Mouse (Mus musculus): ENCODE measurements around the gene Dnajb4.

Dnajb4 gene

DNA sequence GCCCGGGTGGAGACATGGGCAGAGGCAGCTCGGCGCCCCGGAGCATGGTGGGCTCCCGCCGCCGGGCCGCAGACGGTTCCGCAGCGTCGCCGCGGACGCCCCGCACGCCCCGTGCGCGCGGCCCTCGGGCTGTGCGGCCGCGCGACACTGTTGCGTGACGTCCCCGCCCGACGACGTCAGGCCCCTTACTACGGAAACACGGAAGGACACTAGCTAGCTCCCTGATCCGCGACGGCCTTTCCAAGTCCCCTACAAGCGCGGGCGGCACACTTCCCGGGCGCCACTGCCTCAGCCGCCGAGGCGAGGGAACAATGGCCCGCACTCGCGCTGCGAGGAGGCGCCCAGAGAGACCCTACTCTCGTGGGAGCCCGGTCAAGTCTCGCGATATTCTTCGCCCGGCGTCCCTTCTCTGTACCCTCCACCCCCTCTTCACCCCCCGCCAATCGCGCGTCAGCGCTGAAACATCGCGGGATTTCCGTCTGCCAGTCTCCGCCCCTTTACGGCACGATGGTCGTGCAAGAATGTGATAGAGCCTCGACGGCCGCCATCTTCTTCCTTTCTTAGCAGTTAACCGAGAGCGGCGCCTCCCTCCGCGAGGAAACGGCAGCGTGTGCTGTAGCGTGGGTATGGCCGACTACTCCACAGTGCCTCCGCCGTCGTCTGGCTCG, at the start of gene Dnajb4, which contains the start of gene Fubp1:
Gene Dnajb4 (minus strand): TSS at position 336 of the 668 bp plus-strand sequence.
Gene Fubp1 (plus strand): TSS at position 456 of the 668 bp plus-strand sequence.
- peak; percentile 99 to 100 for DNase-seq (ENCODE audit: low spot score in 2 of 2)

DNA sequence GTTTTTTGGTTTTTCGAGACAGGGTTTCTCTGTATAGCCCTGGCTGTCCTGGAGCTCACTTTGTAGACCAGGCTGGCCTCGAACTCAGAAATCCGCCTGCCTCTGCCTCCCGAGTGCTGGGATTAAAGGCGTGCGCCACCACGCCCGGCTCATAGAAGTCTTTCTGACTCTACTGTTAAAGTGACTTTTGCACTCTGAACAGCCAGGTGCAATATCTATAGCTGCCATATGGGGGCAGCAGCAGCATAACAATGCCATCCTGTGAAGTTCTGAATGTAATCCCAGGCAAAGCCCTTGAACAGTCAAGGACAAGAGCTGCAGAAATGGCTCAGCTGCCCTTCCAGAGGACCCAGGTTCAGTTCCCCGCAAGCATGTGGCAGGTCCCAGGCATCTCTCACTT, 49.3 kb upstream of the Dnajb4 start:
- DNase-seq (ENCODE audit: low spot score in 2 of 2), result peak; percentile 63 to 74

DNA sequence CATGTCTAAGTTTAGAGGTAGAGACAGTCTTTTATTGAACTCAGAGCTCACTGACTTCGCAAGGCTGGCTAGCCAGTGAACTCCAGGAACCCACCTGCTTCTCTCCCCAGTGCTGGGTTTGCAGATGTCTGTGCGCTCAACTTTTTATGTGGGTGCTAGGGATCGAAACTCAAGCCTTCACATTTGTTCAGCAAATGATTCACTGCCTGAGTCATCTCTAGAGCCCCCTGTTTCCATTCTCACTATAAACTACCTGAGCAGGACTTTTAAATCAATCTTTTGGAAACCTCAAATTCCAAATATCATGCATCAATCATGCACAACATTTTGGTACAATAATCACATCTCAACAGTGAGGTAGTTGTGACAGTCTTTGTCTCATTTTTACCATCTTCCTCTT, 47.4 kb upstream of the Dnajb4 start:
- DNase-seq (ENCODE audit: low spot score in 2 of 2), result no peak

DNA sequence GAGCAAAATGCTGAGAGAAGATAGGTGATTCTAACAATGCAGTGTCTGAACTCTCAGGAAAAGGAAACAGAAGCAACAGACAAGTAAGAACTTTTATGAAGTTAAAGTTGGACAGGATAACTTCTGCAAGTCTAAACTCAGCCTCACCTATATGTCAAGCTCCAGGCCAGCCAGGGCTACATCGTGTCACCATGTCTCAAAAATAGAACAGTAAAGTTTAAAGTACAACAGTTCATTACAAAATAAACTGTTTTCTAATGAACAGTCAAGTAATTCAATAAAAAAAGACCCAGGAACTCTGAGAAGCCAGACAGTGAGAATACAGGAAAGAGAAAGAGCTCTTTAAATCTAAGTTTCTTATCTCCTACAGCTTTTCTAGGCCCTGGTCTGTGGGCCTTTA, 40.4 kb upstream of the Dnajb4 start:
- no peak for DNase-seq (ENCODE audit: low spot score in 2 of 2)

DNA sequence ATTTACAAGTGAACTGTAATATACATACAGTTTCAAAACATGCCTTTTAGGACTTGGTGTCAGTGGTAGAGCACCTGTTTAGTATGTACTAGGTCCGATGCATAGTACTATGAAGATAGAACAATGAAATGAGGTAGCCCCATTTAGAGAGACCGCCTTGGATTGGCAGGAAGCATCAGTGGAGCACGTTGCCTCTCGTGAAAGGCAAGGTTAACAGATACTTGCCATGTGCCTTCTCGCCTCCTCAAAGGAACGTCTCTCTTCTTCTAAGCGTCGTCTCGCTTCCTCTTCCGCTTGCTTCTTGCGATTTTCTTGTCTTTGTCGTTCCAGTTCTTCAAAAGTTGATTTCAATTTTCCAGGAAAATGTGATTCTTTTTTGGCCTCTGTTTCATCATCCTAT, 37.6 kb upstream of the Dnajb4 start:
- no peak for DNase-seq (ENCODE audit: low spot score in 2 of 2)

DNA sequence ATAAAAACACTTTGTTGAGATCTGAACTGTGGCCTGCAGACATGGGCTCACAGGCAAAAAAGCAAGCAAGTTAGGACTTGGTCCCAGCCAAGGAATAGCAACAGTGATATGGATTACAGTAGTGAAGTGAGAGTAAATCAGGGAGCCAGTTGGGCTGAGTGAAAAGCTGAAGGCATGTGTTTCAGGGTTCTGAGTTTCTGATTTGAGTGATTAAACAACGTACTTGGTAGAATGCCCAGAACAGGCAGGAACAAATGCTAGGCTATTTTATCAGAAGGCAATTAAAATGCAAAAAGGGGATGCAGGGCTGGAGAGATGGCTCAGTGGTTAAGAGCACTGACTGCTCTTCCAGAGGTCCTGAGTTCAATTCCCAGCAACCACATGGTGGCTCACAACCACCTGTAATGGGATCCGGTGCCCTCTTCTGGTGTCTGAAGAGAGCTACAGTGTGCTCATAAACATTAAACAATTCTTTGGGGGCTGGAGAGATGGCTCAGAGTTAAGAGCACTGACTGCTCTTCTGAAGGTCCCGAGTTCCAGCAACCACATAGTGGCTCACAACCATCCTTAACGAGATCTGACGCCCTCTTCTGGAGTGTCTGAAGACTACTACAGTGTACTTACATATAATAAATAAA, 35.3 kb upstream of the Dnajb4 start:
- no peak for DNase-seq (ENCODE audit: low spot score in 2 of 2)

DNA sequence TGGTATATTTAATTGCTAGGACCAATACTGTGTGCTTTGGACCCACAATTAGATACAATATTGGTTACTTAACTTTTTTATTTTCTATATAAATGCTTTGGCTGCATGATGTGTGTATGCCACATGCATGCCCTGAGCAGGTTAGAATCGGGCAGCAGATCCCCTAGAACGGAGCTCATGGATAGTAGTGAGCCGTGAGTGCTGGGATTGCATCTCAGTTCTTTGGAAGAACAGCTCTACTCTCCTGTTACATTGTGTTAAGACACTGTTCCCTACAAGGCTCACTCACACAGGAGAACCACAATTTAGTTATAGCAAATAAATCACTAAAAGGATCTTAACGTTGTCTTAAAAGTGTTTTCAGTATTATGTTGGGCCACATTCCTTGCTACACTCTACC, 33.2 kb upstream of the Dnajb4 start:
- no peak for DNase-seq (ENCODE audit: low spot score in 2 of 2)

DNA sequence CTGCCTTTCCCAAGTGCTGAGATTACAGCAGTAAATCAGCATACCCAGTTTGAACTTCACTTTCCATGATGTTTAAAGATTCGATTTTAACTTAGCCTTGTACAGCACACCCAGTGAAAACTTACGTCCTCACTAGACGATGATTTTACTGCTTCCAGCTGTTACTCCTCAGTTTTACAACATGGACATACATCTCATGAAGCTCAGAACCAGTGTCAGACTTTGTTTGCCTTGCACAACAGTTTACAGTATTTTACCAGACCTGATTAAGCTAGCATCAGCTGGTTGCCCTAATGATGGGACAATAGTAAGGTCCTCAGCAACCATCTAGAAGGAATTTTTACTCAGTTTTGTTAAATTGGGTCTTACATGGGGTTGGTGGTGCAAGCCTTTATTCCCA, 31.0 kb upstream of the Dnajb4 start:
- no peak for DNase-seq (ENCODE audit: low spot score in 2 of 2)

DNA sequence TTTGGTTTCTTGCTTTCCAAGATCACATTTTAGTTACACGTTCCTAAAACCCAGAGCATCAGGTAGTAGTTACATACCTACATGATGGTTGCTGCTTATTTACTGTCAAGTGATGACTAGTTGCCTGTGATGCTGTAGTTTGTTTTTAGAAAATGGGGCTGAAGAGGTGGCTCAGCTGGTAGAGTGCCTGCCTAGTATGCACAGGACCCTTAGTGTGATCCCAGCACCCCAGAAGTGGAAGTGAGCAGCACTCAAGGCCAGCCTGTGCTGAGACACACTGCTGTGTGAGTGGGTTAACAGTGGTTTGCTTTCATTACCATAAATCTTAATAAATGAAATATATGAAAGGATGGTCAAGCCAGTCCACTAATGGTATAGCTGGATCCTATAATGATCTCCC, 29.5 kb upstream of the Dnajb4 start:
- no peak for DNase-seq (ENCODE audit: low spot score in 2 of 2)

DNA sequence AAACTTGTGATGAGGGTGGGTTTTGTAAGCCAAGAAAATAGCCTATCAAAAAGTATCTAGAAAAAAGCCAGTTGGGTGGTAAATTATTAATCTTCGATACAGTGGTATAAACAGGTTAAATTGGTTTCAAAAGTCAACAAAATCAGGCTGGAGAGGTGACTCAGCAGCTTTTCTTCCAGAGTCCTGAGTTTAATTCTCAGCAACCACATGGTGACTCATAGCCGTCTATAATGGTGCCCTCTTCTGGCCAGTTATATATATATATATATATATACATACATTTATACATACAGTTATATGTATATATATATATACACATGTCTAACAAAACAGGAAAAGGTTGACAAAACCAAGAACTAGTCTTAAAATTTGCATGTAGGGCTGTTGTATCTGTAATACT, 28.7 kb upstream of the Dnajb4 start:
- DNase-seq (ENCODE audit: low spot score in 2 of 2), result no peak

DNA sequence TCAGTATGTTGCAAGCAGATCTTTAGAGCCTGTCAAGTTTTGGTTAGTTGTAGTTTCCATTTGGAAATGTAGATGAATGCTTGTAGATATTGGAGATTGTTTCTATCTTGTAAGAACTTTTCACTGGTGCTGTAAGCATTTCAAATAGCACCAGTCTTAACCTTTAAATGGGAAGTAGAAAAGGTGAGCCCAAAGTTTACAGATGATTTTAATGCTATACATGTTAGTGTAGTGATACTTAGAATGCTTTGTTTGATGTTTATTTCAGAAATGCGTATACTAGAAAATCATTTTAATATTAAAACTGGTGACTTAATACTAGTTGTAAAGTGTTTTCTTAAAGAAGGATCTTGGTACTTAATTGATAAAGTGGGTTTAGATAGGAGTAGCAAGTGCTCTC, 25.7 kb upstream of the Dnajb4 start:
- no peak for DNase-seq (ENCODE audit: low spot score in 2 of 2)

DNA sequence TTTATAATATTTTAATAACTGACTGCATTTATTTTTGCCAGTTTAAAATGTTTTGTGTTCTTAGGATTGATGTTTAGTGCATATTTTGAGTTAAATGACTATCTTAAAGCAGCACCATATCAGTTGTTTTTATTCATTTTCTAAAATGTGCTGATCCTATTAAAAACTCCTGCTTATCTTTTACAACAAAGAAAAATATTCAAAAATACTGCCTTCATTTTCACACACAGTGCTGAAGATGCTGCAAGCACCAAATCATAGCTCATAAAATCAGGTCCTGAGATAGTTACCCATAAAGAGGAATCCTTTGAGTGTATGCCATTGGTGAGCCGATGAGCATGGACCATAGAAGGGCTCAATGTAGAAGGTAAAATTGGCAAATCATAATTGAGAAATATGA, 25.1 kb upstream of the Dnajb4 start:
- no peak for DNase-seq (ENCODE audit: low spot score in 2 of 2)

DNA sequence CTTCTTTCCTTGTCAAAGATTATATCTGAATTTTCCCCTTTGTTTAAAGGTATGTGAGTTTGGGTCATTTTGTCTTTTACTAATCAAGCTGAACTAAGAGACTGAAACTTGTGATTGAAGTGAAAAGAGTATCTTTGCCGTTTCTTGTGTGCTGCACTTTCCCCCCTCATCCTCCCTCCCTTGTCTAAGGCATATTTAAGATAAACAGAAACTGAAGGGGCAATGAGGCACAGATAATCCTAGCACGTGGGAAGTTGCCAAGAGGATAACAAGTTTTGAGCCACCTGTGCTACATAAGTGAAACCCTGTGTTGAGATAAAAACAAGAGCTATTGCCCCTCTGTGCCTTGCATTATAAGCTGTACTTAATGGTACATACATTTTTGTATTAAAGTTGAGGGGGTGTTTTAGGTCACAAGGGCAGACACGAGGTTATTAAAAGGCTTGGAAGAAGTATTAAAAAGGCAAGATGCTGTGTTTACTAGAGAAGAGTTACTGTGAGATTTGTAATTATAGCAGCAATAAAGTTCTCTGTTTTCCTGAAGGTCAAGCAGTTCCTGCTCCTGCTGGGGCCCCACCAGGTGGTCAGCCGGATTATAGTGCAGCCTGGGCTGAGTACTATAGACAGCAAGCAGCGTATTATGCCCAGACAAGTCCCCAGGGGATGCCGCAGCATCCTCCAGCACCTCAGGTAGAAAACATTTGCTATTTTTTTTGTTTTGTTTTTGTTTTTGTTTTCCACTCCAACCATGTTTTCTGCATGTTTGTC, 21.4 kb upstream of the Dnajb4 start:
- DNase-seq (ENCODE audit: low spot score in 2 of 2), result no peak

DNA sequence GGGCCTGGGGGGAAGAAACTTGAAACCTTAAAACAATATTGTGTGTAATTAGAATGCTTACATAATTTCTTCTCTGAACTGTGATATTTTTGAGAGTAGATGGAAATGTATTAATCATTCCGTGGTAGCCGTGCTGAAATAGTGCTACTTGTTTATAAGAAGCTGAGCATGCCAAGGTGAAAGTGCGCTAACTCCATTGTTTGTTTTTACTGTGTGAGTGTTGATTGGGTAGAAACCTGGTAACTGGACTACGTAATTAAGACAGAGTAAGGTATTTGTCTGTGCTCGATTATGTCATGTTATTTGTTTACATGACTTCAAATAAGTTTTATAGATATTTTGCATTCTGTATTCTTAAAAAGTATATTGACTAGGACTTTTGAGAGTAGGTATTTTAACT, 19.2 kb upstream of the Dnajb4 start:
- DNase-seq (ENCODE audit: low spot score in 2 of 2), result no peak

DNA sequence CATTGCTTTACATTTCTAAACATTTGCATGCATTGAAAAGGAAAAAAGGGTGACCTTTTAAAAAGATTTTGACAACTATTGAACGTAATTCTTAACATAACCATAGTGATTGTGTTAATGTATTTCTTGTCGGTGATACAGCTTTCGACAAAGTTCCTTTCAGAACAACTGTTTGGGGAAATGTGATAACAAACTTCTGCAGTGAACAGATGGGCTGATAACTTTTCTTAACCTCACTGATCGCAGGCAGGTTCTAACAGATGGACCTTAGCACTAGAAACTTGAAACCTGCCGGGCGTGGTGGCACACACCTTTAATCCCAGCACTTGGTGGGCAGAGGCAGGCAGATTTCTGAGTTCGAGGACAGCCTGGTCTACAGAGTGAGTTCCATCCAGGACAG, 18.7 kb upstream of the Dnajb4 start:
- DNase-seq (ENCODE audit: low spot score in 2 of 2), result no peak

DNA sequence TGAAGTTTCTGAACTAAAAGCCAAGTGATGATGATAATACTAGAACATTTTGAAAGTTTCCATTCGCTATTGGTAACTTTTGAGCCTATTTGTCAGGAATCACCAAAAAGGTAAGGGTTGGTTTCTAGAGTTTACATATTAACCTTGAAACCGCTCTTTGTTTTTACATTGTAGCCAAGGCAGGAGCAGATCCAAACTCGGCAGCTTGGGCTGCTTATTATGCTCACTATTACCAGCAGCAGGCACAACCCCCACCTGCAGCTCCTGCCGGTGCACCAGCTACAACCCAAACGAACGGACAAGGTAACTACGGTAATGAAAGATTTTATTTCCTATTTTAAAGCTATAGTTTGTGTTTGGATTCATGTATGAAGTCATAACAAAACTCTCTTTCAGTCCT, 15.8 kb upstream of the Dnajb4 start:
- DNase-seq (ENCODE audit: low spot score in 2 of 2), result no peak

DNA sequence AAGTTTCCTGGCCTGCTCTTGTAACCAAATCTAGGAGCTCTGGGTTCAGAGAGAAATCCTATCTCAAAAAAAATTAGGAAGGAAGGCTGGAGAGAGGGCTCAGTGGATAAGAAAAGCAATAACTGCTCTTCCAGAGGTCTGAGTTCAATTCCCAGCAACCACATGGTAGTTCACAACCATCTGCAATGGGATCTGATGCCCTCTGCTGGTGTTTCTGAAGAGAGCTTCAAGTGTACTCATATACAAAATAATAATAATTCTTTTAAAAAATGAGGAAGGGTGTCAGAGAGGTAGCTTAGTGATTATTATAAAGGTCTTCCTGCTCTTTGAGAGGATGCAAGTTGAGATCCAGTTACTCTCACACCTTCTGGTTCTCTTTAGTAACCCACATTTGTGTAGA, 14.8 kb upstream of the Dnajb4 start:
- no peak for DNase-seq (ENCODE audit: low spot score in 2 of 2)

DNA sequence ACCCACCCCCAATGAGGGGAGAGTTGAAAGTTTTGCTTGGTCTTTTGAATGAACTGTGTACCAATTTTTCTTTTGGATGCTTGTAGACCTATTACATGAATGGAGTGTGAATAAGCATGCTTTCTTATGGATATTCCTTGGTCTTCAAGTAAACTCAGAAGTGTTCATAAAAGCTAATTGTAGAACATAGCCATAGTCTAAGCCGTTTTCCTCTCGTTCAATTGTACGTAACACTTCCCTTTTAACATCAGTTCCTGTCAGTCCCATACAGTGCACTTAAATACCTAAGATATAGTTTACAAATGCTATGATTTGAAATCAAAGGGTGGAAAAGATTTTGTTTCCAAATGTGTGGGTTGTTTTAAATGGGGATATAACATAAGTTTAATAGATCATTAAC, 3.3 kb upstream of the Dnajb4 start:
- no peak for DNase-seq (ENCODE audit: low spot score in 2 of 2)

DNA sequence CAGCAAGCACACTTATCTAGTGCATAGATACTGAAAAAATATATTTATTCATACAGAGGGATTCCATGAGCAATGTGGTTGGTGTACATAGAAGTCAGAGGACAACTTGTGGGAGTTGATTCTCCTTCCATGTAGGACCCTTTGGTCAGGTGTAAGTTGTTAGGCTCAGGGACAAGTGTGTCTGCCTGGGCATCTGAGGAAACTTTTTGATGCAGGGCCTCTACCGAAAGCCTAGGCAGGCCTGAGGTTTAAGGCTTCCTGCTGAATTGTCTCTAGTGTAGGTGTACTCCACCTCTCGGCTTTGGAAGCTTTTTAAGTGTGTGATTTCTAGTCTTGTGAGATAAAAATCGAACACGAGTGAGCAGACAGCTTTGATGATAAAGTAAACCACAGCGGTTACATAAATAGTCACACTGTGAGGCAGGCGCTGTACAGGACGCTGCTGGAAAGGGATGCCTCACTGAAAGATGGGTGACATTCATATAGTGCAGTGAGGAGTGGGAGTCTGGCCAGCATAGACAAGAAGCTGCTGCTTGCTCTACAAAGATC, 1.7 kb upstream of the Dnajb4 start:
- no peak for DNase-seq (ENCODE audit: low spot score in 2 of 2)

DNA sequence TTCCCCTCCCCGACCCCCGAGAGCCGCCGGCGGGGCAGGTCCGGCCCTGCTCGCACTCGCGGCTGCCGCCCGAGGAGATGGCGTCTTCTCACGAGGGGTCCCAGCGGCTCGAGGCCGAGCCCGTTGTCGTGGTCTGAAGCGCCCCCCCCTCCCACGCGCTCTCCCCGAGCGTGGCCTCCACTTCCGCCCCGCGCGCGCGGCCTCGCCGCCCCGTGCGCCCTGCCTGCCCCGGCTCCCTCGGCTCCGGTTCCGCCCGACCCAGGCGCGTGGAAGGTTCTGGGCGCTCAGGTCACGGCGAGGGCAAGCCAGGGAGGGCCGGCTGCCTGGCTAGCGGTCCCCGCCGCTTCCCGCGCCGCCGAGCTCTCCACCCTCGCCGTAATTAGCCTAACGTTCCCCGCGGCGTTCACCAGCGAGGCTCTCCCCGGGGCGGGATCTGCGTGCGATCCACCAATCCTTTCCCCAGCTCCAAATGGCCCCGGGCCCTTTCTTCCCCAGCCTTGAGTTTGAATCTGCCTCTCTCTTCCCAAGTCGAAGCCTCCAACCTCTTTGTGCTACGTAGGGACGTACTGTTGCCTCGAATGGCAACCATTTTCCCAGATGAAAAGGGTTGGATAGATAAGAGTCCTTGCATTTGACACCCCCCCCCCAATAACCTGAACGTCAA, 758 bp upstream of the Dnajb4 start:
- DNase-seq (ENCODE audit: low spot score in 2 of 2), result peak; percentile 60 to 70

DNA sequence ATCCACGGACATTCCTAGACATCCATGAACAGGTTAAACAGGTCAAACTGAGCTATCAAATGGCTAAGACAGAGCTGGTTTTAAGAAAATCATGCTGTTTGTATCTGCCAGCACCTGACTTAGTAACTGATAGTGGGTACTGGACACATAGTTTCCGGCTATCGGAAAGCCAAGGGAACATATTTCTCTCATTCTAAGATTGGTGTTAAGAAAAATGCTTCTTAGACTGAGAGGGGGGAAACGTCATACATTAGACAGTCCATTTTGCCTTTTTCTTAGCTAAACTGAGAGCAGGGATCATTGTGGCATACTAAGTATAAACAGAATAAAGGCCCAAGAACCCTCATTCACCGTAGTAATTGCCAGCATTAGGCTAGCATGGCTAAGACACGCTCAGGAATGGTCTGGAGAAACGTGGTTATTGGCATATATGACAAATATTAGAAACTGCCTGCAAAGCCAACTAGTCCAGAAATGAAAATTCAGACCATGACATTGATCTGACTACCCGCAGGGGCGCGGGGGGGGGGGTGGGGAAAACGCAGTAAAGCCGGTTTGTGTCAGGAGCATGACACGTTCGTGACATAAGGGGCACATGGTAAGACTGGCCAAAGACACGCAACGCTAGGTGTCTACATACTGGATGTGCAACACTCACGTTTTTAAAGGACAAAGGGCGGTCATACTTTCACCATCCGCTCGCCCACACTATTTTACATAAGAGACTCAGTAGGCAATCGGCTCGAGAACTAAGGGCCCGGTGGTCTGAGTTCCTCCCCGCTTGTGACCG, 730 bp downstream of the Dnajb4 start:
- peak in 1 of 2 experiments; percentile 18 for DNase-seq (ENCODE audit: low spot score in 2 of 2)

Measured in urinary bladder, postnatal 4 days (tissue).